ENCODE assay signal across 1 mouse cellular context in genomic region chr4:44756134-44756951, GRCm38 (mm10).
TF ChIP-seq lines count a peak whose summit lies in the region.

No protein-coding gene starts in this region.

TF ChIP-seq in myocyte, 11 proteins besides CTCF, POLR2A, EP300 and RAD21 (continued from another document):
- TF ChIP-seq MYOG (IDR thresholded peaks at IDR 0.05; ENCODE audit: control insufficient read depth in 1 of 3, insufficient read depth in 1 of 3, insufficient read length in 2 of 3, low read depth in 2 of 3) (no peak), USF1 (IDR thresholded peaks at IDR 0.05; ENCODE audit: low read depth) (peak; percentile 95)
